Mouse (Mus musculus) heart, embryonic 10.5 days (tissue): ENCODE results near the gene 4933425L06Rik. TPM values are rescaled to one million over a fixed set of nuclear protein-coding genes. Genes with fewer than 3 reads are reported as not detected.

Source experiments
- DNase-seq: peaks from one replicate; pipeline ENCODE4 v3.0.0-alpha.2; 2017; ENCODE audit warnings: low spot score
- H3K27ac ChIP-seq: fragments of 300-500 bp; sonication (generic); 2 replicates; pipeline ENCODE4 v1.5.1; 2016; ENCODE audit warnings: mild to moderate bottlenecking
- H3K27me3 ChIP-seq: fragments of 300-500 bp; sonication (generic); 2 replicates; pipeline ENCODE4 v1.6.1; 2016; ENCODE audit warnings: mild to moderate bottlenecking; ENCODE audit not compliant: poor library complexity, insufficient read depth, severe bottlenecking
- H3K36me3 ChIP-seq: fragments of 300-500 bp; sonication (generic); 2 replicates; pipeline ENCODE4 v1.6.1; 2016; ENCODE audit warnings: mild to moderate bottlenecking, moderate library complexity
- H3K4me1 ChIP-seq: fragments of 300-500 bp; sonication (generic); 2 replicates; pipeline ENCODE4 v1.6.1; 2016; ENCODE audit warnings: mild to moderate bottlenecking
- H3K4me3 ChIP-seq: fragments of 300-500 bp; sonication (generic); 2 replicates; pipeline ENCODE4 v1.5.1; 2016; ENCODE audit warnings: mild to moderate bottlenecking, moderate library complexity
- H3K9me3 ChIP-seq: fragments of 300-500 bp; sonication (generic); 2 replicates; pipeline ENCODE4 v1.6.1; 2016; ENCODE audit warnings: mild to moderate bottlenecking, moderate library complexity
- WGBS: fragments of 180-500 bp; shearing (Covaris S2); methylation state at CpG from one replicate; pipeline ENCODE4 v1.1.7; 2016; 5-methylcytosine and 5-hydroxymethylcytosine counted together
- polyA plus RNA-seq: library from polyadenylated mRNA; unstranded; fragments of >200 nt; fragmentation: Nextera tagmentation; extraction: Ambion mirVana; gene quantifications from 2 replicates; pipeline ENCODE4 v1.2.1, GENCODE M21; 2016

4933425L06Rik gene
- polyA plus RNA-seq, 1 experiment from 2014 or later = not detected

DNA sequence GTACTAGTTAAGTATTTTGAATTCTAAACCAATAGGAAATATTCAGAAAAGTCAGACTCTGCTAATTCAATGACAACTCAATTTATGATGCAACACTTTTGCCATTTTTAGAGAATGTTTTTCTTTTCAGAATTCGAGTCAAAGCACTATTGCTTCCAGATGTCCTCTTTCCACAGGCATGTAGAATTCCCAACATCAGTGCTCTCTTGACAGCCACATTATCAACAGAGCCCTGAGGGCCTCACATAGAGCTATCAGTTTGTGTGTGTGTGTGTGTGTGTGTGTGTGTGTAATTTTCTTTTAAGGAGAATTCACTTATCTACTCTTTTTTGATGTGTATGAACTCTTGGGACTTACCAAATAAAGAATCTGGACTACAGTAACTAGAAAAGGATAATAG is 64.9 kb downstream of the 4933425L06Rik start:
- H3K4me1 ChIP-seq = no peaks in the 10 kb centered on the region
- WGBS = 14% methylated on average over 1 of the region's 1 CpGs
- no peak for DNase-seq

DNA sequence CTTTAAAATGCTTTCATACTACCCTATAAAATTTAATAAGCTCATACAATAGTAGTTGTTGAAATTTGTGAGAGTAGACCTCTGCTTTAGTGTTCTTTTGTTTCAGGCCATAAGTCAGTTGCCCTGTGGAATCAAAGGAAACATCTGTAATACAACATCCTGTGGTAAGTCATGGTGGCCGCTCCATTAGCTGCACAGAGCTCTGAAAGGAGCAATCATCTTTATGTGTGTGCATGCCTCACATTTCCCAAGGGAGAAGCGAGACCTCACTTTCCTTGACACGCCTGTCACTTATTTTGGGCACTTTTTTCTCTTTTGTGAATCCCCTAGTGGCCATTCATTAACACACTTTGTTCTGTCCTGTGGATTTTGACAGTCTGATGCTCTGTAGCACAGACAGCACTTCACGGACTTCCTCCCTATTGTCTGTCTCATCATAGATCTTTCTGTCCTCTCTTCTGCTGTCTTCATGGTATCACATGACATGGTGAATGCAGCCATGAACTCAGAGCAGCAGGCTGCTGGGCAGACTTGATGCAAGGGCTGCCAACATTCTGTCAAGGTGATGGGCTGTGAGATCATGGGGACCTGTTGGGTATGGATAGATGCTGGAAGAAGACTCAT is 66.0 kb downstream of the 4933425L06Rik start:
- H3K27me3 ChIP-seq = no peaks in the 10 kb centered on the region
- no peaks in the 10 kb centered on the region for H3K36me3 ChIP-seq
- H3K27ac ChIP-seq = no peak overlapping the region
- H3K4me1 ChIP-seq = no peaks in the 10 kb centered on the region
- no peaks in the 10 kb centered on the region for H3K9me3 ChIP-seq
- no peak for DNase-seq
- H3K4me3 ChIP-seq = no peak overlapping the region
- 51% methylated on average over 4 of the region's 4 CpGs for WGBS

More for the DNA sequence above, 64.9 kb downstream of the 4933425L06Rik start:
- no peak overlapping the region for H3K4me3 ChIP-seq
- no peaks in the 10 kb centered on the region for H3K9me3 ChIP-seq
- H3K27me3 ChIP-seq = no peaks in the 10 kb centered on the region
- H3K27ac ChIP-seq = no peak overlapping the region
- H3K36me3 ChIP-seq = no peaks in the 10 kb centered on the region

DNA sequence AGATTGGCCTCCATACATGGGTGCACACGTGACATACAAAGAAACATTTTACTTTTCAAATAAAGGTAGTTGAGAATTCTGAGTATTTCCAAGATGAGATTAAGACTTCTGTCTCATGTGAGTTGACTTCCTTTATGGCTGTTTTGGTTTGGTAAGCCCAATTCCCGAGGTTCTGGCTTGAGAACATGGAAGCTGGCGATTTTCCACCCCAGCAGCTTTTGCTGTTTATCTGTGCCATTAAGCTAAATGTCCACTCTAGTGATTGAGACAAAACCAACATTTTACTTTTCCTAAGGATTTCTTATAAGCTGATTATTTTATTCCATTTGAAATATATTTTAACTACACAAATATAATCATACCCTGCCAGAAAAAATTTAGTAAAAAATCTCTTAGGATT is 68.1 kb downstream of the 4933425L06Rik start:
- Histone ChIP-seq H3K9me3 (no peaks in the 10 kb centered on the region), H3K4me1 (no peaks in the 10 kb centered on the region), H3K36me3 (no peaks in the 10 kb centered on the region), H3K27ac (no peak overlapping the region), H3K27me3 (no peaks in the 10 kb centered on the region), H3K4me3 (no peak overlapping the region)
- no peak for DNase-seq
- WGBS = 85% methylated on average over 3 of the region's 3 CpGs

DNA sequence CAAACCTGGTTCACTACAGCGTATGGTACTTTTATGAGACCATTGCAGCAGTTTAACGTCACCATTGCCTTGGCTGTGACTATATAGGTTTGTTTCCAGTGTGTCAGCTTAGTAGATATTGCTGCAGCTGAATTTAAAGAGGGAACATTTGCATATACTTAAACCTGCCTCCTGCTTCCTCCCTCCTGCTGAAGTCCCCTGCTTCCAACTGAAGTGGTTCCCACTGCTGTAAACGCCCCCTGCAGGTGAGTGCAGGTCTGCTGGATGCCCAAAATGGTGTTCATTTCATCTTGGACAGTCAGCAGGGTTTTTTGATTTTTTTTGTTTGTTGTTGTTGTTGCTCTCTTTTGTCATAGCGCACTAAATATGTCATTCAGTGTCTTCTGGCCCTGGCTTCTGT is 72.0 kb downstream of the 4933425L06Rik start:
- WGBS = 62% methylated on average over 4 of the region's 4 CpGs
- DNase-seq = no peak
- no peaks in the 10 kb centered on the region for H3K36me3 ChIP-seq
- H3K4me3 ChIP-seq = no peak overlapping the region
- H3K9me3 ChIP-seq = no peaks in the 10 kb centered on the region
- H3K27ac ChIP-seq = no peak overlapping the region
- H3K27me3 ChIP-seq = no peaks in the 10 kb centered on the region
- no peaks in the 10 kb centered on the region for H3K4me1 ChIP-seq

DNA sequence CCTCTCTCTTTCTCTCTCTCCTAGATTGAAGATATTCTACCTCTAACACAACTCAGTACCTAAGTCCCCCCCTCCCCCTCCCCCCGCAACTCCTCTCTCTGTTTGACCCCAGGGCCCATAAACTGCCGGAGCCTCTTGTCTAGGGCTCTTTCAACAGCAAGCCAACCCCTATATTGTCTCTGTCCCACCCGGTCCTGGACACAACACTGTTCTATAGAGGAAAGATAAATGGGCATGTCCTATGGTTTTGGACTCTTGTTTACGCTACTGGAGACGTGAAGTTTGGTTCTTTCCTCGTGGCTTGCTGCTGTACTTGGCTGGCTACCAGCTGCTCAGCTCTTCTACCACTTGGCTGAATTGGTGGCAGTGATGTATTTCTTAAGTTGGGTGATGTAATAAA is 83.5 kb downstream of the 4933425L06Rik start:
- no peak overlapping the region for H3K27ac ChIP-seq
- no peak for DNase-seq
- 80% methylated on average over 6 of the region's 6 CpGs for WGBS

More for the DNA sequence above, 83.5 kb downstream of the 4933425L06Rik start:
- no peaks in the 10 kb centered on the region for H3K9me3 ChIP-seq
- no peaks in the 10 kb centered on the region for H3K4me1 ChIP-seq
- H3K4me3 ChIP-seq = no peak overlapping the region
- no peaks in the 10 kb centered on the region for H3K27me3 ChIP-seq
- no peaks in the 10 kb centered on the region for H3K36me3 ChIP-seq

Other genes starting within 250 kb of the 4933425L06Rik start
- 0.15 and 0.20 TPM in 2 replicates for gene Shisal2b, start 218.2 kb upstream of the 4933425L06Rik start, polyA plus RNA-seq
- gene Rgs7bp, start 27.2 kb upstream of the 4933425L06Rik start, polyA plus RNA-seq = 2.1 and 2.8 TPM in 2 replicates
- 1.5 and 3.2 TPM in 2 replicates for gene Rnf180, start 212.7 kb downstream of the 4933425L06Rik start, polyA plus RNA-seq